Mouse (Mus musculus) kidney, postnatal 0 days (tissue): ENCODE data around the gene Tmem45a. TPM values are rescaled to one million over a fixed set of nuclear protein-coding genes. Genes with fewer than 3 reads are reported as not detected.

Source experiments
- ATAC-seq: fragments of 200-750 bp; cut with Nextera tagmentation; replicated peaks from 2 replicates; pipeline ENCODE4 v1.8.0; 2017; ENCODE audit warnings: low read depth, moderate number of reproducible peaks, moderate TSS enrichment, moderate library complexity; ENCODE audit not compliant: low FRiP score
- DNase-seq: peaks from one replicate; pipeline ENCODE4 v3.0.0-alpha.2; 2016; ENCODE audit warnings: low spot score
- H3K27ac ChIP-seq: fragments of 300-500 bp; sonication (generic); 2 replicates; pipeline ENCODE4 v1.5.1; 2014; ENCODE audit warnings: mild to moderate bottlenecking
- H3K27me3 ChIP-seq: fragments of 300-500 bp; sonication (generic); 2 replicates; pipeline ENCODE4 v1.6.1; 2014; ENCODE audit warnings: low read length, mixed read lengths; ENCODE audit not compliant: insufficient read depth
- H3K36me3 ChIP-seq: fragments of 300-500 bp; sonication (generic); 2 replicates; pipeline ENCODE4 v1.6.1; 2014; ENCODE audit warnings: low read length, mixed read lengths; ENCODE audit not compliant: insufficient read depth
- H3K4me1 ChIP-seq: fragments of 300-500 bp; sonication (generic); replicated peaks from 2 replicates; pipeline ENCODE4 v1.6.1; 2014; ENCODE audit warnings: antibody characterized with exemption, low read length, mixed read lengths; ENCODE audit not compliant: insufficient read depth
- H3K4me2 ChIP-seq: fragments of 300-500 bp; sonication (generic); 2 replicates; pipeline ENCODE4 v1.6.1; 2014; ENCODE audit warnings: mild to moderate bottlenecking, low read length, moderate library complexity, mixed read lengths
- H3K4me3 ChIP-seq: fragments of 300-500 bp; sonication (generic); replicated peaks from 2 replicates; pipeline ENCODE4 v1.5.1; 2014; ENCODE audit warnings: low read depth, low read length
- H3K9ac ChIP-seq: fragments of 300-500 bp; sonication (generic); 2 replicates; pipeline ENCODE4 v1.6.1; 2014; ENCODE audit warnings: low read depth, low read length
- H3K9me3 ChIP-seq: fragments of 300-500 bp; sonication (generic); replicated peaks from 2 replicates; pipeline ENCODE4 v1.6.1; 2016; ENCODE audit warnings: low read length, inconsistent platforms, mixed read lengths
- CTCF ChIP-seq: IDR thresholded peaks from 2 replicates; pipeline ENCODE4 v1.5.1; 2016; ENCODE audit warnings: antibody characterized with exemption, low read depth, mild to moderate bottlenecking, moderate library complexity
- WGBS: fragments of 180-500 bp; shearing (Covaris S2); extraction: QIAGEN DNeasy Blood & Tissue Kit; methylation state at CpG from one replicate; pipeline ENCODE4 v1.1.7; 2014; 5-methylcytosine and 5-hydroxymethylcytosine counted together
- polyA plus RNA-seq: library from polyadenylated mRNA; unstranded; fragments of >200 nt; fragmentation: Nextera tagmentation; extraction: Ambion mirVana; gene quantifications from 2 replicates; pipeline ENCODE4 v1.2.1, GENCODE M21; 2015

Tmem45a gene
- polyA plus RNA-seq, 1 experiment from 2014 or later = 20.4 TPM

- 49% methylated on average over 10 of the region's 10 CpGs for WGBS
- H3K27me3 ChIP-seq = no peaks in the 10 kb centered on the region
- H3K4me3 ChIP-seq = no peak overlapping the region
- no peak overlapping the region; the same call in 1 of the 2 replicates for H3K27ac ChIP-seq
- no peak; the same call in 1 of the 2 replicates for ATAC-seq
- no peak overlapping the region for H3K9ac ChIP-seq
- no peaks in the 10 kb centered on the region for H3K36me3 ChIP-seq
- no peak for TF ChIP-seq CTCF
- no peaks in the 10 kb centered on the region for H3K4me1 ChIP-seq
- H3K4me2 ChIP-seq = no peak overlapping the region
- peak; percentile 74 for DNase-seq
- no peaks in the 10 kb centered on the region for H3K9me3 ChIP-seq
These were observed 33.0 kb downstream of the Tmem45a start for GRCm38 (mm10) chr16:56852841-56853587.

- Histone ChIP-seq H3K36me3 (no peaks in the 10 kb centered on the region), H3K27ac (no peak overlapping the region), H3K9ac (no peak overlapping the region), H3K9me3 (no peaks in the 10 kb centered on the region), H3K4me2 (no peak overlapping the region), H3K4me1 (no peaks in the 10 kb centered on the region), H3K4me3 (no peak overlapping the region), H3K27me3 (no peaks in the 10 kb centered on the region)
- no peak for TF ChIP-seq CTCF
- WGBS = 87% methylated on average over 5 of the region's 5 CpGs
- DNase-seq = no peak
- no peak for ATAC-seq
These were observed 43.0 kb downstream of the Tmem45a start for GRCm38 (mm10) chr16:56842988-56843387.

- Histone ChIP-seq H3K4me3 (no peak overlapping the region), H3K9me3 (no peaks in the 10 kb centered on the region), H3K9ac (no peak overlapping the region), H3K4me2 (no peak overlapping the region), H3K27ac (no peak overlapping the region), H3K27me3 (no peaks in the 10 kb centered on the region), H3K36me3 (no peaks in the 10 kb centered on the region), H3K4me1 (no peaks in the 10 kb centered on the region)
- DNase-seq (no peak), ATAC-seq (no peak)
- WGBS = 90% methylated on average over 1 of the region's 1 CpGs
- no peak for TF ChIP-seq CTCF
These were observed 52.7 kb downstream of the Tmem45a start for GRCm38 (mm10) chr16:56833312-56833711.

DNA sequence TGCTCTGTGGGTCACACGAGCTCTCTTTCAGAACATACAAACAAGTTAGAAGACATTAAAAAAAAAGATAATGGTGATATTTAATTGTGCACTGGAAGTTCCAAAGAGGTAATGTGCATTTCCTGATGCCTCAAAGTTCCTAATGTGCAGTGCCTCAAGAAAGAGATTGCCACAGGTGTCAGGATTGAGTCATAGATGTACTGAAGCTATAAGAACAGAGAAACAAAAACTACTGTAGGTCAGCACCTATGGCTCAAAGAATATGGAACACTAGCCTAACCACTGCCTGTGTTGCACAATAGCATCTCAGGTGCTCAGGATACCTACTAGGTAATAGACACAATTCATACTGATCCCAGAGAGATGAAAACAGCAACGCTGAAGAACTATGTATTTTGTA lies 54.0 kb downstream of the Tmem45a start:
- no peak overlapping the region for H3K4me2 ChIP-seq
- WGBS = 80% methylated on average over 2 of the region's 2 CpGs
- H3K9me3 ChIP-seq = no peaks in the 10 kb centered on the region
- no peak overlapping the region for H3K9ac ChIP-seq
- TF ChIP-seq CTCF = no peak
- no peak overlapping the region for H3K27ac ChIP-seq
- DNase-seq (no peak), ATAC-seq (no peak)
- no peaks in the 10 kb centered on the region for H3K4me1 ChIP-seq
- no peaks in the 10 kb centered on the region for H3K36me3 ChIP-seq
- no peak overlapping the region for H3K4me3 ChIP-seq
- no peaks in the 10 kb centered on the region for H3K27me3 ChIP-seq

DNA sequence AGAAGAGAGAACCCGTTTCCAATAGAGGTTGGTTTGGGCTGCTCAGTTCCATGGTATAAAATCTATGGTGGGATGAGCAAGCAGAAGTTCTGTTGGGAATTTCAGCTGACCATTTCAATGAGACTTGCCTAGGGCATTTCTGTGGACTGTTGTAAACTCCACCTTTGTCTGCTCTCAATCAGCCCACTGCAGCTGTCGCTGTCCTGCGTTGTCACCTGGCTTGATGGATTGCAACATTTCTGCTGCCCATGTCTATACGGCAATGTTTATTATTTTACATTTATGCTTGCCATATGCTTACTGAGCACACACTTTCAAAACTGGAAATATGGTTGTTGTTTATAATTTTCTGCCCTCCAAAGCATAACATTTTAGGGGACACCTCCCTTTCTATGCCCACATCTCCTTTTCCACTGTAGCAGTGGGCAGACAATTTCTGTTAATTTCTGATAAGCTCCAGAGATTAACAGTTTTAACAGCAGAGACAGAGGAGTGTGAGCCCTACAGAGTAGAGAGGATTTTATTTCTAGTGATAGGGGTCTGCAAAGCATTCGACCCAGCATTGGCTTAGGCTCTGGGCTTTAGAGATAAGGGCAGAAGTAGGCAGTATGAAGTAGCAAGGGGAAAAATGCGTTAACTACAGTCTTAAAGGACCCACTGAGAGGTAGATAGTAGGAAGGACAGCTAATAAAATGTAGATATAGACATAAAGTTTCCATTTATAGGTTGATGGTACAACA lies 84.4 kb downstream of the Tmem45a start:
- TF ChIP-seq CTCF = no peak
- Histone ChIP-seq H3K4me1 (no peaks in the 10 kb centered on the region), H3K27me3 (no peaks in the 10 kb centered on the region), H3K4me2 (no peak overlapping the region), H3K9ac (no peak overlapping the region), H3K9me3 (no peaks in the 10 kb centered on the region), H3K27ac (no peak overlapping the region), H3K4me3 (no peak overlapping the region), H3K36me3 (no peaks in the 10 kb centered on the region)
- no peak for ATAC-seq
- DNase-seq = no peak
- WGBS = 83% methylated on average over 6 of the region's 6 CpGs

DNA sequence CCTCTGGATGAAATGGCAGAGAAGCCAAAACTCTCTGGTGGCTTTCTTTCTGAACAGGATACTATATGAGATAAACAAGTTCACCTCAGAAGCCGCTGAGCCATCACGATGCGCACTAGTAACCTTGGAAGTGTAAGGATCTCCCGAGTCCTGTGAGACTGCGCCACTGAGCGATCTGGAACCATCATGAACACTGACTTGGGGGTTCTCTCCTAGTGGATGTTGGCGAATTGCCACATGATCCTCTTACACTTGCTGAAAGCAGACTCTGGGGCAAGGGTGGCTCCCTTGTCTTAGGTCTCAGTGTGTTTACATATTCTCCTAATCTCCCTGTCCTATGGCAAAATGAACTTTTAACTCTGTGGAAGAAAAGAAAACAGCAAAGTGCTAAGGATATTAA lies 85.0 kb downstream of the Tmem45a start:
- H3K4me3 ChIP-seq = no peak overlapping the region
- H3K36me3 ChIP-seq = no peaks in the 10 kb centered on the region
- H3K9me3 ChIP-seq = no peaks in the 10 kb centered on the region
- H3K27me3 ChIP-seq = no peaks in the 10 kb centered on the region
- no peak for TF ChIP-seq CTCF
- H3K27ac ChIP-seq = no peak overlapping the region
- 72% methylated on average over 7 of the region's 7 CpGs for WGBS
- DNase-seq (no peak), ATAC-seq (no peak)
- H3K9ac ChIP-seq = no peak overlapping the region
- H3K4me2 ChIP-seq = no peak overlapping the region
- H3K4me1 ChIP-seq = no peaks in the 10 kb centered on the region
